Mouse (Mus musculus): ENCODE measurements at regions not wholly inside any gene's neighbourhood (a gene's known extent, or its start where the extent isn't known, plus 50 kb on each side); places are given as distances from the start of the nearest gene placed in this dataset.

DNA sequence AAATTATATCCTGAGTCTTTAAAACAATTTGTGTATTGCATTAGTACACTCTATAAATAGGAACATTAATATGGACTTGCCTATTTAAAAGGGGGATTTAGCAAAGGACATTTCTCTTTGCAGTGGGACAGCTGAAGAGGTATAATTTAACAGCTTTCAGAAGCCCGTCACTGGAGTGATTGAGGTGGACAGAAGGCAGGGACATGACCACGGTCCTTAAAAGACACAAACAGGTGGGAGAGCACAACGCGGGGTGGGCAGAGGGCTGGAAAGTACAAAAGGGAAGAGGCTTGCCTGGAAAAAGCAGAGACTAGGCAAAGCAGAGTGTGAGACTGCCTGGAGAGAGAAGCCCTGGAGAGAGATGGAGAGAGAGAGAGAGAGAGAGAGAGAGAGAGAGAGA lies 51.9 kb upstream of the Pkhd1 start:
- no peak for ATAC-seq
- Histone ChIP-seq H3K9me3 (ENCODE audit: control insufficient read depth, low read length) (no peaks in the 10 kb centered on the region), H3K4me2 (ENCODE audit: low read length) (no peak overlapping the region), H3K27ac (ENCODE audit: low read depth, low read length) (no peak overlapping the region), H3K27me3 (replicated peaks; ENCODE audit: control insufficient read depth, insufficient read depth, low read length) (no peaks in the 10 kb centered on the region), H3K9ac (ENCODE audit: low read depth, low read length) (no peak overlapping the region), H3K36me3 (ENCODE audit: control insufficient read depth, insufficient read depth, low read length) (no peaks in the 10 kb centered on the region), H3K4me3 (ENCODE audit: low read length) (no peak overlapping the region), H3K4me1 (ENCODE audit: control insufficient read depth, insufficient read depth, low read depth, low read length) (no peaks in the 10 kb centered on the region)
- WGBS, result 85% methylated on average over 4 of the region's 4 CpGs

DNA sequence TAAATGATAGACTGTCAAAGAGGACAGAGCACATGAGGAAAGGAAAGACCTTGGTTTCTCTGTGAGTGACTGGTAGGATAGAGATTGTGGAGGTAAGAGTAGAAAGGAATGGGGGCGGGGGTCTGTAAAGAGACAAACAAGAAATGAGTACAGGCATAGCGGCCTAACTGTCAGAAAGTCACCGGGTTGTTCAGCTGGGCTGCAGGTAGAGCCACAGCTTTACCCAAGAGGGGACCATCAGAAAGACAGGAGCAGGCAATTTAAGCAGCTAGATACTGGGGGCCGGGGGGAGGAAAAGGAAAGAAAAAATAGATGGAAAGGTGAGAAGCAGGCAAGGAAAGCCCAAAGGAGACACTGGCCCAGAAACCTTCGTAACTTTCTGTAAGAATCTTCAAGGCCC lies 52.6 kb upstream of the Pkhd1 start:
- no peak overlapping the region for H3K9ac ChIP-seq (ENCODE audit: low read depth, low read length)
- WGBS, result 81% methylated on average over 5 of the region's 5 CpGs
- no peak overlapping the region for H3K4me2 ChIP-seq (ENCODE audit: low read length)
- H3K4me3 ChIP-seq (ENCODE audit: low read length), result no peak overlapping the region
- no peaks in the 10 kb centered on the region for H3K36me3 ChIP-seq (ENCODE audit: control insufficient read depth, insufficient read depth, low read length)
- no peaks in the 10 kb centered on the region for H3K9me3 ChIP-seq (ENCODE audit: control insufficient read depth, low read length)
- H3K4me1 ChIP-seq (ENCODE audit: control insufficient read depth, insufficient read depth, low read depth, low read length), result no peaks in the 10 kb centered on the region
- no peak overlapping the region for H3K27ac ChIP-seq (ENCODE audit: low read depth, low read length)
- no peak for ATAC-seq
- H3K27me3 ChIP-seq (replicated peaks; ENCODE audit: control insufficient read depth, insufficient read depth, low read length), result no peaks in the 10 kb centered on the region

DNA sequence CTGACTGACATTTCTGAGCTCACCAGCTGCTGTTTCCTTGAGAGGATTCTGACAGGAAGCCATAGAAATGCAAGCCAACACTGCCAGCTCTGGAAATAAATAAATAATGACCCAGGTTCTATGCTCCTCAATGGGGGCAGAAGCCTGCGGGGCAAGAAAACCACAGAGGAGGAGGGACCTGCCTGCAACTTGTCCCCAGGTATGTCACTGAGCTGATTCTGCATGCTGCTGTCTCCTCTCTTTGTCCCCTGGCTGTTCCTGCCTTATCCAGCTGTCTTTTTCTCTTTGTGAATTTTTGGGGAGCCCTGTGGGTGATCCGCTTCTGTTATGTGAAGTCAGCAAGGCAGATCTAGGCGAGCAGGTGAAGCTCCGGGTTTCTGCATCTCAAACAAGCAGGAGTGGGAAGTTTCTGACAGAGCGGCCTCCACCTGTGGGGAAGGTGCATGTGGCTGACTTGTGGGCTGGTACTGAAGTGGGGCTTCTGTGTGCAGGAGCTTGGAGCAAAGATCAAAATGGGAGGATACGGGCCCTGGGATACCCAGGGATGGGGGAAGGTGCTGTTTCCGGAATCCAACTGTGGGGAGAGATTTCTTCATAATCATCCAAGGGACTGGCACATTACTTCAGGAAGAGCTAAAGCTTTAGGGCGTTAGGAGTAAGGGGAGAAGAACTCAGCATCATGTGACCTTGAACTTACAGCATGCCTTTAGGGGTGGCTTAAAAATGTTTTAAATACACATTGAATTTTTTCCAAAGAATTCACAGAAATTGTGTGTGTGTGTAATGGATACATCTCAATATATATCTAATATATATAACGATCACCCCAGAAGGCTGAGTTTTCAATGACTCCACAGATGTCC lies 53.3 kb upstream of the Pkhd1 start:
- ATAC-seq, result no peak
- WGBS, result 81% methylated on average over 9 of the region's 9 CpGs

DNA sequence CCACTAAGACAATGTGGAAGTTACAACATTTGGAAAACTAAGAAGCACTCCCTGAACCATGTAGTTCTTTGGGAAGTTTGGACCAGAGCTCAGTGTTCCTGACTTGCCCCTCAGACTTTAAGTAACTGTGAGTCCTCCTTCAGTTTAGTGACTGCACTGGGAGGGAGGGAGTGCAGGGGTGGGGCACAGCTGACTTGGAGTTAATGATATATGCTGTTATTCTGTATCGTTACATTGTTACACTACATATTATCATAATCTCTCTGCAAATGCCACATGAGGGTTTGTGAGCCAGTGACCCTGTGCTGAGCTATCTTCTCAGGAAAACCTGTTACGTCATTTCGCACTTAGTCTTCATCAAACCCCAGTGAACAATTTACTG lies 53.9 kb upstream of the Pkhd1 start:
- H3K4me1 ChIP-seq (ENCODE audit: control insufficient read depth, insufficient read depth, low read depth, low read length), result no peaks in the 10 kb centered on the region
- no peaks in the 10 kb centered on the region for H3K27me3 ChIP-seq (replicated peaks; ENCODE audit: control insufficient read depth, insufficient read depth, low read length)
- no peak overlapping the region for H3K4me3 ChIP-seq (ENCODE audit: low read length)
- H3K27ac ChIP-seq (ENCODE audit: low read depth, low read length), result no peak overlapping the region
- no peak overlapping the region for H3K4me2 ChIP-seq (ENCODE audit: low read length)
- WGBS, result 82% methylated on average over 3 of the region's 3 CpGs
- no peak overlapping the region for H3K9ac ChIP-seq (ENCODE audit: low read depth, low read length)
- no peaks in the 10 kb centered on the region for H3K36me3 ChIP-seq (ENCODE audit: control insufficient read depth, insufficient read depth, low read length)
- H3K9me3 ChIP-seq (ENCODE audit: control insufficient read depth, low read length), result no peaks in the 10 kb centered on the region
- ATAC-seq, result no peak

More for the DNA sequence above, 53.3 kb upstream of the Pkhd1 start:
- H3K4me1 ChIP-seq (ENCODE audit: control insufficient read depth, insufficient read depth, low read depth, low read length), result no peaks in the 10 kb centered on the region
- H3K9ac ChIP-seq (ENCODE audit: low read depth, low read length), result no peak overlapping the region
- H3K27me3 ChIP-seq (replicated peaks; ENCODE audit: control insufficient read depth, insufficient read depth, low read length), result no peaks in the 10 kb centered on the region
- no peak overlapping the region for H3K27ac ChIP-seq (ENCODE audit: low read depth, low read length)
- no peaks in the 10 kb centered on the region for H3K9me3 ChIP-seq (ENCODE audit: control insufficient read depth, low read length)
- no peak overlapping the region for H3K4me3 ChIP-seq (ENCODE audit: low read length)
- no peak overlapping the region for H3K4me2 ChIP-seq (ENCODE audit: low read length)
- H3K36me3 ChIP-seq (ENCODE audit: control insufficient read depth, insufficient read depth, low read length), result no peaks in the 10 kb centered on the region

DNA sequence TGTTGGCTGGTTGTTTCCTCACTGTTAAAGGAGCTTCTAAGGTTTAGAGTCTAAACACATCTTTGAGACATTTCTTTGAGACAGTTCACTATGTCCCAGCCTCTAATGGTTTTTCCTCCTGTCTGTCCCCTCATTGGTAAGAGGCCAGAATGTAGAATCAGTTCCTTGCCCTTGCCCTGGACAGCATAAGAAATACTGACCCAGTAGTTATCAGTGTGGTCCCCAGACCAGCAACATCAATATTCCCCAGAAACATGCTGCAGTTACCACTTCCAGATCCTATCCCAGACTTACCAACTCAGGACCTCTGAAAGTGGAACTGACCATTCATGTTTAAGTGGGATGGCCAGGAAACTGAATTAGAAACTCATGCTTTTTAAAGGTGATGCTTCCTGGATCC lies 54.4 kb upstream of the Pkhd1 start:
- no peak for ATAC-seq

DNA sequence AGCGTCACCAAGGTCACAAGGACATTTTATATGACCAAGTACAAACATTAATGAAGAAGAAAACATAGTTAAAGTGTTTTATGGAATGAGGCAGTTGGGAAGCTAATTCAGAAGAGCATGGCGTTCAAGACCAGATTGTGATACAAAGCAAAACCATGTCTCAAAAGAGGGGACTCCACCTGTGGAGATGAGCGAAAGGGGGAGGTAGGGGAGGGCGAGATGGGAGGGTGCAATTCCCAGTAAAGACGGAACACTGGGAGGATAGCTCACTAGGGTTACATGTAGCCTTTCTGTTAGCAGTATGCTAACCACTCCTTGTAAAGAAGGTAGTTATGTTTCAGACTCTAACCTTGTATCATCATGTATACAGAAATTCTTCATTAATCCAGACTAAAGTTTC lies 55.1 kb upstream of the Pkhd1 start:
- no peak for ATAC-seq

More for the DNA sequence above, 54.4 kb upstream of the Pkhd1 start:
- no peaks in the 10 kb centered on the region for H3K36me3 ChIP-seq (ENCODE audit: control insufficient read depth, insufficient read depth, low read length)
- no peak overlapping the region for H3K4me2 ChIP-seq (ENCODE audit: low read length)
- H3K4me3 ChIP-seq (ENCODE audit: low read length), result no peak overlapping the region
- no peaks in the 10 kb centered on the region for H3K27me3 ChIP-seq (replicated peaks; ENCODE audit: control insufficient read depth, insufficient read depth, low read length)
- H3K4me1 ChIP-seq (ENCODE audit: control insufficient read depth, insufficient read depth, low read depth, low read length), result no peaks in the 10 kb centered on the region
- H3K27ac ChIP-seq (ENCODE audit: low read depth, low read length), result no peak overlapping the region
- no peaks in the 10 kb centered on the region for H3K9me3 ChIP-seq (ENCODE audit: control insufficient read depth, low read length)
- no peak overlapping the region for H3K9ac ChIP-seq (ENCODE audit: low read depth, low read length)

DNA sequence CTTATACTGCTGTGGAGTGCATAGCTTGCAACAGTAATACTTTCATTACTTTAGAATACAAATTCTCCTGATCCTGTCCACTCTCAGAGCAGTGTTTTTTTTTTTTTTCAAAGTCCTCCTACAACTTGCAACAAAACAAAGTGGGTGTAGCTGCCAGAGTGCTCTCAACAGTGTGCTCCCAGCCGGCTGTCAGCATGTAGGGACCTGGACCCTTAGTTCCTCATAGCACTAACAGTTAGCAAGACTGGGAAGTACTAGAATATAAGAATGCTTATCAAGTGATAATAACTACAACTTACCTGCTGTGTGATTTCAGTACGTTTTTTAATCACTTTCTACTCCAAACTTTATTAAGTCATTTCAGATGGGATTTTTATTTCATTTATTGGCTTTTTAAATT lies 55.5 kb upstream of the Pkhd1 start:
- Histone ChIP-seq H3K4me3 (ENCODE audit: low read length) (no peak overlapping the region), H3K9me3 (ENCODE audit: control insufficient read depth, low read length) (no peaks in the 10 kb centered on the region), H3K4me1 (ENCODE audit: control insufficient read depth, insufficient read depth, low read depth, low read length) (no peaks in the 10 kb centered on the region), H3K36me3 (ENCODE audit: control insufficient read depth, insufficient read depth, low read length) (no peaks in the 10 kb centered on the region), H3K4me2 (ENCODE audit: low read length) (no peak overlapping the region), H3K27ac (ENCODE audit: low read depth, low read length) (no peak overlapping the region), H3K9ac (ENCODE audit: low read depth, low read length) (no peak overlapping the region), H3K27me3 (replicated peaks; ENCODE audit: control insufficient read depth, insufficient read depth, low read length) (no peaks in the 10 kb centered on the region)
- WGBS, result 56% methylated on average over 2 of the region's 2 CpGs
- no peak for ATAC-seq

More for the DNA sequence above, 55.1 kb upstream of the Pkhd1 start:
- Histone ChIP-seq H3K36me3 (ENCODE audit: control insufficient read depth, insufficient read depth, low read length) (no peaks in the 10 kb centered on the region), H3K4me1 (ENCODE audit: control insufficient read depth, insufficient read depth, low read depth, low read length) (no peaks in the 10 kb centered on the region), H3K9me3 (ENCODE audit: control insufficient read depth, low read length) (no peaks in the 10 kb centered on the region), H3K4me2 (ENCODE audit: low read length) (no peak overlapping the region), H3K27ac (ENCODE audit: low read depth, low read length) (no peak overlapping the region), H3K9ac (ENCODE audit: low read depth, low read length) (no peak overlapping the region), H3K27me3 (replicated peaks; ENCODE audit: control insufficient read depth, insufficient read depth, low read length) (no peaks in the 10 kb centered on the region), H3K4me3 (ENCODE audit: low read length) (no peak overlapping the region)
- WGBS, result 89% methylated on average over 5 of the region's 5 CpGs

DNA sequence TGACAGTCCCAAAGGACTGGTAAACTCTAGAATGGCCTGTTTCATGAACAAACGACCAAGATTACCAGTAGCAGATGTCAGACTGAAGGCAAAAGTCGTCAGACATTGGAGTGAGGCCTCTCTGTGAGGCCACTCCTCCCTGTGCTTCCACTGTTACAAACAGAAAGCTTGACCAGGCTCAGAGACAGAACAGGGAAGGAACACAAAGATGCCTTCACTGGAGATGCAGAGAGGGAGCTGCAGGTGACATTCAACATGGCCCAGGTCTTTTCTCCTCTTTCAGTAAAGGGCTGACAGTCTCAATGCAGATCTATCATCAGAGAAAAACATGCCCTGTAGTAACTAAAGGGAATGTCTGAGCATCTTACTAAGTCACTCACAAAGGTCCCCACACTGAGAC lies 56.1 kb upstream of the Il17a start:
- no peak for ATAC-seq
- H3K4me2 ChIP-seq (ENCODE audit: low read length), result no peak overlapping the region

DNA sequence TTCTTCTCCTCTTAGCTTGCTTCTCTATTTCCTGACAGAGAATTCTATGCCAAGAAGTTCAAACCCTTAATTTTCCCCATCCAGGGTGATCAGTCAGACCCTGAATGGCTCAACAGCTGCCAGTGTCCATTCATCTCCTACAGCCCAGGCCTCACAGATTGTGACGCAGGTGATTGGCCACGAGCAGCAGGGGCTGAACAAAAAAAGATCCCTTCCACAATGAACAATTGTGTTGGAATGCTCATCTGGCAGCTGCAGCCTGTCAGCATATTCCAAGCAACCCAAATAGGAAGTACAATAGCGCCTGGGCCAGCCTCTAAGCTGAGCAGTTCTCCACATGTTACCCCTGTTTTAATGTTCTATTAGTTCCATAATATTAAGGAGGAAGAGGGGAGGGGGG lies 52.7 kb upstream of the Il17a start:
- Histone ChIP-seq H3K4me1 (ENCODE audit: control insufficient read depth, insufficient read depth, low read depth, low read length) (no peaks in the 10 kb centered on the region), H3K36me3 (ENCODE audit: control insufficient read depth, insufficient read depth, low read length) (no peaks in the 10 kb centered on the region), H3K27me3 (replicated peaks; ENCODE audit: control insufficient read depth, insufficient read depth, low read length) (no peaks in the 10 kb centered on the region), H3K9me3 (ENCODE audit: control insufficient read depth, low read length) (no peaks in the 10 kb centered on the region), H3K4me3 (ENCODE audit: low read length) (no peak overlapping the region), H3K9ac (ENCODE audit: low read depth, low read length) (no peak overlapping the region), H3K27ac (ENCODE audit: low read depth, low read length) (no peak overlapping the region), H3K4me2 (ENCODE audit: low read length) (no peak overlapping the region)
- 7% methylated on average over 3 of the region's 3 CpGs for WGBS
- ATAC-seq, result peak; percentile 50; the same call in 1 of the 2 replicates

More for the DNA sequence above, 56.1 kb upstream of the Il17a start:
- no peak overlapping the region for H3K4me3 ChIP-seq (ENCODE audit: low read length)
- no peak overlapping the region for H3K27ac ChIP-seq (ENCODE audit: low read depth, low read length)
- no peaks in the 10 kb centered on the region for H3K9me3 ChIP-seq (ENCODE audit: control insufficient read depth, low read length)
- no peaks in the 10 kb centered on the region for H3K4me1 ChIP-seq (ENCODE audit: control insufficient read depth, insufficient read depth, low read depth, low read length)
- H3K9ac ChIP-seq (ENCODE audit: low read depth, low read length), result no peak overlapping the region
- no peaks in the 10 kb centered on the region for H3K36me3 ChIP-seq (ENCODE audit: control insufficient read depth, insufficient read depth, low read length)
- H3K27me3 ChIP-seq (replicated peaks; ENCODE audit: control insufficient read depth, insufficient read depth, low read length), result no peaks in the 10 kb centered on the region
- 22% methylated on average over 2 of the region's 2 CpGs for WGBS
